Mouse (Mus musculus) brain, embryonic 18.5 days (tissue): ENCODE measurements around the gene Celf6.

Experiments
- DNase-seq: peaks from one replicate; pipeline ENCODE4 v3.0.0-alpha.2; 2012; ENCODE audit warnings: low read depth, low spot score

The Celf6 gene

GRCm38 (mm10) chr9:59577844-59578504 lies at the start of gene Celf6:
Gene Celf6, plus strand, starts transcription at chr9:59577917.
- DNase-seq, result peak; percentile 96

- DNase-seq, result no peak
Observed at GRCm38 (mm10) chr9:59528274-59528673, 49.4 kb upstream of the Celf6 start.

GRCm38 (mm10) chr9:59531645-59532044 lies 46.1 kb upstream of the Celf6 start:
- DNase-seq, result no peak

GRCm38 (mm10) chr9:59533422-59533821 lies 44.3 kb upstream of the Celf6 start:
- DNase-seq, result no peak

GRCm38 (mm10) chr9:59533889-59534288 lies 43.8 kb upstream of the Celf6 start:
- DNase-seq, result no peak

- DNase-seq, result no peak
Observed at GRCm38 (mm10) chr9:59537651-59538050, 40.1 kb upstream of the Celf6 start.

- peak; percentile 80 for DNase-seq
Observed at GRCm38 (mm10) chr9:59539441-59540137, 38.1 kb upstream of the Celf6 start, which contains the start of the genes Hexa and Tmem202. Gene Hexa, plus strand, starts transcription at chr9:59539540. Gene Tmem202, minus strand, starts transcription at chr9:59539847.

- no peak for DNase-seq
Observed at GRCm38 (mm10) chr9:59541617-59542016, 36.1 kb upstream of the Celf6 start.

GRCm38 (mm10) chr9:59542766-59543324 lies 34.9 kb upstream of the Celf6 start:
- no peak for DNase-seq

GRCm38 (mm10) chr9:59544739-59545138 lies 33.0 kb upstream of the Celf6 start:
- DNase-seq, result no peak

GRCm38 (mm10) chr9:59547869-59548268 lies 29.8 kb upstream of the Celf6 start:
- no peak for DNase-seq

GRCm38 (mm10) chr9:59548961-59549487 lies 28.7 kb upstream of the Celf6 start:
- DNase-seq, result no peak

GRCm38 (mm10) chr9:59550077-59550476 lies 27.6 kb upstream of the Celf6 start:
- no peak for DNase-seq

GRCm38 (mm10) chr9:59551017-59551416 lies 26.7 kb upstream of the Celf6 start:
- DNase-seq, result no peak

- DNase-seq, result no peak
Observed at GRCm38 (mm10) chr9:59551620-59552031, 26.1 kb upstream of the Celf6 start.

- DNase-seq, result no peak
Observed at GRCm38 (mm10) chr9:59552610-59553009, 25.1 kb upstream of the Celf6 start.

GRCm38 (mm10) chr9:59553719-59554118 lies 24.0 kb upstream of the Celf6 start:
- DNase-seq, result no peak

- no peak for DNase-seq
Observed at GRCm38 (mm10) chr9:59565600-59565999, 12.1 kb upstream of the Celf6 start.

- DNase-seq, result no peak
Observed at GRCm38 (mm10) chr9:59567111-59567510, 10.6 kb upstream of the Celf6 start.

GRCm38 (mm10) chr9:59571852-59572251 lies 5.9 kb upstream of the Celf6 start:
- DNase-seq, result no peak

GRCm38 (mm10) chr9:59577401-59577800 lies 316 bp upstream of the Celf6 start:
- DNase-seq, result no peak

GRCm38 (mm10) chr9:59578505-59578867 lies 769 bp downstream of the Celf6 start:
- no peak for DNase-seq

GRCm38 (mm10) chr9:59584871-59585308 lies 7.2 kb downstream of the Celf6 start:
- DNase-seq, result peak; percentile 54
